Mouse (Mus musculus) CD4-positive, CD25-positive, alpha-beta regulatory T cell, adult 4 months (primary cell): ENCODE data around the gene Fam13a. TPM values are rescaled to one million over a fixed set of nuclear protein-coding genes. Genes with fewer than 3 reads are reported as not detected.

ENCODE experiments used
- polyA plus RNA-seq, 2 experiments: library from polyadenylated mRNA; unstranded; fragments of 100-300 nt; shearing (Covaris generic); gene quantifications; one replicate each; pipeline ENCODE4 v1.2.1; 2017

The Fam13a gene
- polyA plus RNA-seq, 2 experiments from 2014 or later, result 0.15 TPM; not detected in 1

Other genes with a start within 250 kb of the Fam13a start
- gene Herc3, start 193.1 kb downstream of the Fam13a start, polyA plus RNA-seq, result 10 to 100 TPM; 21.7 to 27.1 TPM
- not detected for gene Nap1l5, start 117.5 kb downstream of the Fam13a start, polyA plus RNA-seq
- gene Tigd2, start 184.3 kb upstream of the Fam13a start, polyA plus RNA-seq, result 10 to 100 TPM; 23.9 to 26.5 TPM